Mouse (Mus musculus) c-Kit-negative CD71-positive TER-119-positive erythroid progenitor cells, embryonic 14.5 days (primary cell): ENCODE measurements around the gene Smg5.

Experiments used
- DNase-seq: peaks from one replicate; pipeline ENCODE4 v3.0.0-alpha.2; 2013; ENCODE audit warnings: low read depth, low spot score

Gene Smg5

GRCm38 (mm10) chr3:88393776-88394375 lies 57.8 kb downstream of the Smg5 start:
- no peak for DNase-seq

GRCm38 (mm10) chr3:88395288-88395687 lies 59.2 kb downstream of the Smg5 start:
- DNase-seq: no peak

GRCm38 (mm10) chr3:88395742-88396141 lies 59.7 kb downstream of the Smg5 start:
- no peak for DNase-seq

- DNase-seq: no peak
Observed at GRCm38 (mm10) chr3:88398666-88399065, 62.6 kb downstream of the Smg5 start.

GRCm38 (mm10) chr3:88403522-88404230 lies 67.6 kb downstream of the Smg5 start:
- no peak for DNase-seq

- DNase-seq: peak; percentile 76
Observed at GRCm38 (mm10) chr3:88407090-88407489, 71.0 kb downstream of the Smg5 start.

- DNase-seq: no peak
Observed at GRCm38 (mm10) chr3:88407529-88407928, 71.5 kb downstream of the Smg5 start.

GRCm38 (mm10) chr3:88408953-88409352 lies 72.9 kb downstream of the Smg5 start:
- DNase-seq: no peak

GRCm38 (mm10) chr3:88409741-88410644 lies 73.9 kb downstream of the Smg5 start, which contains the start of gene Pmf1:
TSS of gene Pmf1 (minus strand) at chr3:88410331.
- peak; percentile 83 for DNase-seq

GRCm38 (mm10) chr3:88410645-88411031 lies 74.6 kb downstream of the Smg5 start:
- DNase-seq: peak; percentile 31

- peak; percentile 68 for DNase-seq
Observed at GRCm38 (mm10) chr3:88411681-88412080, 75.6 kb downstream of the Smg5 start.
